In the genomic region with DNA sequence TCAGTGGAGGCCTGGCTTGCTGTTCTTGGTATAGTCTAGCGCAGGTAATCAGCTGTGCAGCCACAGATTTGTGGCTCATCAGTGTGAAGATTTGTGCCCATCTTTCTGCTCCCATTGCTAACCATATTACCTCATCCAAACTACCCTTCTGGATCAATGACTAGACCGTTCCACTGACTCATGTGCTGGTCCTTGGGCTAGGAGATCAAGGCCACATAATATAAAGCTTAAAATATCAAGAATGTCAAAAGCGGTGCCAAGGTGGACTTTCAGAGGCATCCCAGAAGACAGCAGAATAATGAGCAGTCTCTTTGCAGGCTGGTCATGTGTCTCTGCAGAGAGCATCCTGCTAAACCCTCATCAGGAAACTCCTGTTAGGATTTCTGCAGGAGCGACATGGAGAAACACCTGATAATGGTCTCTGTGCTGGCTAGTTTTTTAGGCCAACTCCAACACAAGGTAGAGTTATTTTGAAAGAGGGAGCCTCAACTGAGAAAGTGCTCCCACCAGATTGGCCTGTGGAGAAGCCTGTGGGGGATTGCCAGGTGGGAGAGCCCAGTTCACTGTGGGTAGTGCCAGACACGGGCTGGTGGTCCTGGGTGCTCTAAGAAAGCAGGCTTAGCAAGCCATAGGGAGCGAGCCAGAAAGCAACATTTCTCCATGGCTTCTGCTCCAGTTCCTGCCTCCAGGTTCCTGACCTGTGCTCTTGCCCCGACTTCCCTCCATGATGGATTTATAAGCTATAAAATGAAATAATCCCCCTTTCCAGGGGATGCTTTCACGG, we compare ENCODE assay signal across 21 mouse cellular contexts.
DNase-seq lines count a peak whose midpoint lies in the region; ATAC-seq and TF ChIP-seq lines count a peak whose summit lies in the region.
"Had no signal": no experiment of that assay in that cellular context is flagged by ENCODE, and none has a peak within 500 bp of the region (broad histone marks: within the 10 kb centered on the region; RNA-seq: fewer than 3 reads in every experiment).

No protein-coding gene starts in this region.

- peaks cover 2% of the 10 kb centered on the region; the same call in 1 of the 2 replicates for H3K36me3 ChIP-seq in forebrain, embryonic 10.5 days (replicated peaks)
- no peaks in the 10 kb centered on the region for H3K36me3 ChIP-seq in forebrain, postnatal 0 days (ENCODE audit: insufficient read depth)
- no peaks in the 10 kb centered on the region for H3K36me3 ChIP-seq in midbrain, embryonic 10.5 days
- H3K36me3 ChIP-seq in midbrain, embryonic 14.5 days (ENCODE audit: control insufficient read depth, insufficient read depth, low read length) = no peaks in the 10 kb centered on the region
- H3K36me3 ChIP-seq in forebrain, embryonic 11.5 days (ENCODE audit: control insufficient read depth, insufficient read depth, low read length) = no peaks in the 10 kb centered on the region; the same call in 1 of the 2 replicates
- H3K36me3 ChIP-seq in forebrain, embryonic 14.5 days (ENCODE audit: control insufficient read depth, insufficient read depth, low read length) = no peaks in the 10 kb centered on the region
- H3K36me3 ChIP-seq: embryonic facial prominence, embryonic 10.5 days; heart, embryonic 13.5 days; kidney, embryonic 15.5 days; limb, embryonic 15.5 days had no signal

- no peaks in the 10 kb centered on the region for H3K27me3 ChIP-seq in forebrain, embryonic 10.5 days (ENCODE audit: poor library complexity, severe bottlenecking)
- no peaks in the 10 kb centered on the region for H3K27me3 ChIP-seq in forebrain, postnatal 0 days (ENCODE audit: insufficient read depth, low read length)
- H3K27me3 ChIP-seq in midbrain, embryonic 10.5 days (ENCODE audit: low read depth, poor library complexity, severe bottlenecking) = no peaks in the 10 kb centered on the region
- no peaks in the 10 kb centered on the region for H3K27me3 ChIP-seq in midbrain, embryonic 14.5 days (ENCODE audit: control insufficient read depth, insufficient read depth, low read length)
- no peaks in the 10 kb centered on the region for H3K27me3 ChIP-seq in forebrain, embryonic 11.5 days (ENCODE audit: control insufficient read depth, insufficient read depth, low read length)
- H3K27me3 ChIP-seq in forebrain, embryonic 14.5 days (replicated peaks; ENCODE audit: control insufficient read depth, insufficient read depth, low read length) = no peaks in the 10 kb centered on the region
- H3K27me3 ChIP-seq: heart, embryonic 13.5 days; kidney, embryonic 15.5 days; limb, embryonic 15.5 days had no signal

- peak; percentile 29 for DNase-seq in forebrain, embryonic 10.5 days (ENCODE audit: extremely low spot score, low spot score)
- DNase-seq in forebrain, postnatal 0 days = no peak
- DNase-seq in midbrain, embryonic 10.5 days (ENCODE audit: low spot score) = no peak
- DNase-seq in midbrain, embryonic 14.5 days = no peak
- peak; percentile 60 for DNase-seq in forebrain, embryonic 11.5 days (ENCODE audit: low spot score)
- peak; percentile 48 for DNase-seq in forebrain, embryonic 14.5 days (ENCODE audit: low spot score)
- no peak for DNase-seq in urinary bladder, postnatal 25 days (ENCODE audit: low spot score)
- DNase-seq: cerebellum, adult 9-11 months; gastrocnemius, postnatal 25 days; heart, adult 2 months; heart, postnatal 14 days; left cerebral cortex, postnatal 4 days; lung, embryonic 14.5 days; spleen, adult 18-20 months had no signal

- H3K9ac ChIP-seq in forebrain, postnatal 0 days = no peak overlapping the region
- no peak overlapping the region for H3K9ac ChIP-seq in midbrain, embryonic 14.5 days (replicated peaks; ENCODE audit: low read length)
- no peak overlapping the region for H3K9ac ChIP-seq in forebrain, embryonic 11.5 days (ENCODE audit: low read length)
- no peak overlapping the region for H3K9ac ChIP-seq in forebrain, embryonic 14.5 days (ENCODE audit: low read length)
- H3K9ac ChIP-seq: heart, embryonic 13.5 days; kidney, embryonic 15.5 days; limb, embryonic 15.5 days; liver, embryonic 14.5 days; lung, embryonic 14.5 days had no signal

- peaks cover 43% of the 10 kb centered on the region for H3K4me1 ChIP-seq in forebrain, embryonic 10.5 days
- H3K4me1 ChIP-seq in forebrain, postnatal 0 days (ENCODE audit: insufficient read depth) = no peaks in the 10 kb centered on the region
- peaks cover 33% of the 10 kb centered on the region for H3K4me1 ChIP-seq in midbrain, embryonic 10.5 days
- H3K4me1 ChIP-seq in midbrain, embryonic 14.5 days (ENCODE audit: control insufficient read depth, insufficient read depth, low read length) = no peaks in the 10 kb centered on the region
- peaks cover 13% of the 10 kb centered on the region; the same call in 1 of the 2 replicates for H3K4me1 ChIP-seq in forebrain, embryonic 11.5 days (replicated peaks; ENCODE audit: control insufficient read depth, insufficient read depth, low read length)
- peaks cover 17% of the 10 kb centered on the region for H3K4me1 ChIP-seq in forebrain, embryonic 14.5 days (ENCODE audit: control insufficient read depth, insufficient read depth, low read length)

- ATAC-seq in forebrain, postnatal 0 days = no peak
- ATAC-seq in midbrain, embryonic 14.5 days (ENCODE audit: low FRiP score, low TSS enrichment) = no peak
- peak; percentile 45; the same call in 1 of the 2 replicates for ATAC-seq in forebrain, embryonic 11.5 days (replicated peaks; ENCODE audit: low FRiP score)
- peak; percentile 49; the same call in 1 of the 2 replicates for ATAC-seq in forebrain, embryonic 14.5 days
- ATAC-seq: hindbrain, postnatal 0 days; intestine, embryonic 16.5 days had no signal

- 56% methylated on average over 8 of the region's 8 CpGs for WGBS in forebrain, embryonic 10.5 days
- 46% methylated on average over 8 of the region's 8 CpGs for WGBS in forebrain, postnatal 0 days
- WGBS in midbrain, embryonic 10.5 days = 53% methylated on average over 8 of the region's 8 CpGs
- WGBS in midbrain, embryonic 14.5 days = 49% methylated on average over 8 of the region's 8 CpGs
- 47% methylated on average over 8 of the region's 8 CpGs for WGBS in forebrain, embryonic 11.5 days
- WGBS in forebrain, embryonic 14.5 days = 43% methylated on average over 8 of the region's 8 CpGs

- TF ChIP-seq CTCF in forebrain, postnatal 0 days (IDR thresholded peaks at IDR 0.05; ENCODE audit: low read depth) = no peak

- H3K4me2 ChIP-seq in forebrain, postnatal 0 days (ENCODE audit: low read depth) = no peak overlapping the region
- no peak overlapping the region for H3K4me2 ChIP-seq in midbrain, embryonic 14.5 days (ENCODE audit: low read length)
- H3K4me2 ChIP-seq in forebrain, embryonic 11.5 days (ENCODE audit: low read depth, low read length, severe bottlenecking) = no peak overlapping the region; the same call in 1 of the 2 replicates
- H3K4me2 ChIP-seq in forebrain, embryonic 14.5 days (ENCODE audit: low read length) = no peak overlapping the region
- H3K4me2 ChIP-seq: heart, embryonic 13.5 days; kidney, embryonic 15.5 days; limb, embryonic 15.5 days; lung, embryonic 14.5 days had no signal

- peak overlapping the region; percentile 82 for H3K27ac ChIP-seq in forebrain, embryonic 10.5 days
- H3K27ac ChIP-seq in forebrain, postnatal 0 days (ENCODE audit: low read depth, low read length) = no peak overlapping the region
- peak overlapping the region; percentile 35 for H3K27ac ChIP-seq in midbrain, embryonic 10.5 days (replicated peaks)
- H3K27ac ChIP-seq in midbrain, embryonic 14.5 days (replicated peaks; ENCODE audit: low read depth, low read length) = no peak overlapping the region
- peak overlapping the region; percentile 68; the same call in 1 of the 2 replicates for H3K27ac ChIP-seq in forebrain, embryonic 11.5 days (ENCODE audit: low read depth, low read length)
- peak overlapping the region; percentile 74 for H3K27ac ChIP-seq in forebrain, embryonic 14.5 days (ENCODE audit: low read depth, low read length)
- H3K27ac ChIP-seq: embryonic facial prominence, embryonic 10.5 days; heart, adult 2 months; heart, embryonic 13.5 days; hindbrain, postnatal 0 days; kidney, embryonic 15.5 days; limb, embryonic 15.5 days; liver, embryonic 14.5 days had no signal

- no peak overlapping the region for H3K4me3 ChIP-seq in forebrain, embryonic 10.5 days
- no peak overlapping the region for H3K4me3 ChIP-seq in forebrain, postnatal 0 days (ENCODE audit: low read depth, low read length)
- H3K4me3 ChIP-seq in midbrain, embryonic 10.5 days = no peak overlapping the region
- H3K4me3 ChIP-seq in midbrain, embryonic 14.5 days (replicated peaks; ENCODE audit: low read depth, low read length) = no peak overlapping the region
- no peak overlapping the region for H3K4me3 ChIP-seq in forebrain, embryonic 11.5 days (ENCODE audit: low read depth, low read length)
- H3K4me3 ChIP-seq in forebrain, embryonic 14.5 days (ENCODE audit: low read depth, low read length) = no peak overlapping the region
- H3K4me3 ChIP-seq: embryonic facial prominence, embryonic 10.5 days; heart, adult 2 months; heart, embryonic 13.5 days; kidney, embryonic 15.5 days; limb, embryonic 15.5 days had no signal

- H3K9me3 ChIP-seq in forebrain, embryonic 10.5 days = no peaks in the 10 kb centered on the region; the same call in 1 of the 2 replicates
- no peaks in the 10 kb centered on the region for H3K9me3 ChIP-seq in forebrain, postnatal 0 days (ENCODE audit: low read length)
- H3K9me3 ChIP-seq in midbrain, embryonic 10.5 days (replicated peaks) = no peaks in the 10 kb centered on the region
- no peaks in the 10 kb centered on the region for H3K9me3 ChIP-seq in midbrain, embryonic 14.5 days (ENCODE audit: control insufficient read depth, low read length)
- no peaks in the 10 kb centered on the region for H3K9me3 ChIP-seq in forebrain, embryonic 11.5 days (ENCODE audit: control insufficient read depth, low read length)
- H3K9me3 ChIP-seq in forebrain, embryonic 14.5 days (replicated peaks; ENCODE audit: control insufficient read depth, low read length) = no peaks in the 10 kb centered on the region
- H3K9me3 ChIP-seq: embryonic facial prominence, embryonic 10.5 days; heart, embryonic 13.5 days; kidney, embryonic 15.5 days; limb, embryonic 15.5 days had no signal

Comparison
In these comparisons a context has a peak if more than half of its experiments do, and no peak if none do; other contexts are left out.
1. DNase-seq: peak in forebrain, embryonic 10.5 days (single experiment), forebrain, embryonic 11.5 days (single experiment) and forebrain, embryonic 14.5 days (single experiment); none in forebrain, postnatal 0 days (single experiment), midbrain, embryonic 10.5 days (single experiment), midbrain, embryonic 14.5 days (single experiment) and urinary bladder, postnatal 25 days (single experiment).
2. H3K27ac ChIP-seq: peak in forebrain, embryonic 10.5 days (single experiment), midbrain, embryonic 10.5 days (single experiment), forebrain, embryonic 11.5 days (single experiment) and forebrain, embryonic 14.5 days (single experiment); none in forebrain, postnatal 0 days (single experiment) and midbrain, embryonic 14.5 days (single experiment).
3. ATAC-seq: peak in forebrain, embryonic 11.5 days (single experiment) and forebrain, embryonic 14.5 days (single experiment); none in forebrain, postnatal 0 days (single experiment) and midbrain, embryonic 14.5 days (single experiment).